Mouse (Mus musculus) liver, embryonic 14.5 days (tissue): Measurements from ENCODE around the gene Wt1.

Source experiments
- CTCF ChIP-seq: IDR thresholded peaks from 2 replicates; pipeline ENCODE4 v1.5.1; 2016; ENCODE audit warnings: antibody characterized with exemption, low read depth, control low read depth
- EP300 ChIP-seq: IDR thresholded peaks from 2 replicates; pipeline ENCODE4 v1.6.1; 2016; ENCODE audit warnings: antibody characterized with exemption, low read depth

- TF ChIP-seq CTCF, result no peak
- no peak for TF ChIP-seq EP300
These were observed 80.3 kb downstream of the Wt1 start for GRCm38 (mm10) chr2:105206563-105207174.
